Mouse (Mus musculus) stomach, embryonic 16.5 days (tissue): ENCODE measurements around the gene Bicdl1. TPM values are rescaled to one million over a fixed set of nuclear protein-coding genes. Genes with fewer than 3 reads are reported as not detected.

Experiments used
- ATAC-seq: fragments of 200-750 bp; cut with Nextera tagmentation; 2 replicates; pipeline ENCODE4 v1.8.0; 2017; ENCODE audit warnings: moderate number of reproducible peaks, moderate TSS enrichment; ENCODE audit not compliant: insufficient read depth, low FRiP score
- H3K27ac ChIP-seq: fragments of 300-500 bp; sonication (generic); 2 replicates; pipeline ENCODE4 v1.5.1; 2014; ENCODE audit warnings: low read length
- H3K27me3 ChIP-seq: fragments of 300-500 bp; sonication (generic); 2 replicates; pipeline ENCODE4 v1.6.1; 2014; ENCODE audit warnings: low read length, control low read depth, mixed read lengths; ENCODE audit not compliant: control insufficient read depth, insufficient read depth
- H3K36me3 ChIP-seq: fragments of 300-500 bp; sonication (generic); 2 replicates; pipeline ENCODE4 v1.6.1; 2014; ENCODE audit warnings: low read length; ENCODE audit not compliant: control insufficient read depth, insufficient read depth
- H3K4me1 ChIP-seq: fragments of 300-500 bp; sonication (generic); 2 replicates; pipeline ENCODE4 v1.6.1; 2014; ENCODE audit warnings: low read length, control low read depth, mixed read lengths; ENCODE audit not compliant: control insufficient read depth, insufficient read depth
- H3K4me2 ChIP-seq: fragments of 300-500 bp; sonication (generic); 2 replicates; pipeline ENCODE4 v1.6.1; 2014; ENCODE audit warnings: low read depth, low read length, mixed read lengths
- H3K4me3 ChIP-seq: fragments of 300-500 bp; sonication (generic); replicated peaks from 2 replicates; pipeline ENCODE4 v1.5.1; 2014; ENCODE audit warnings: mild to moderate bottlenecking, low read length
- H3K9ac ChIP-seq: fragments of 300-500 bp; sonication (generic); 2 replicates; pipeline ENCODE4 v1.6.1; 2014; ENCODE audit warnings: low read length
- H3K9me3 ChIP-seq: fragments of 300-500 bp; sonication (generic); replicated peaks from 2 replicates; pipeline ENCODE4 v1.6.1; 2016; ENCODE audit warnings: low read length, control low read depth; ENCODE audit not compliant: control insufficient read depth
- WGBS: fragments of 180-500 bp; shearing (Covaris S2); extraction: QIAGEN DNeasy Blood & Tissue Kit; methylation state at CpG from one replicate; pipeline ENCODE4 v1.1.7; 2014; 5-methylcytosine and 5-hydroxymethylcytosine counted together
- polyA plus RNA-seq: library from polyadenylated mRNA; unstranded; fragments of >200 nt; fragmentation: Nextera tagmentation; extraction: Ambion mirVana; gene quantifications from 2 replicates; pipeline ENCODE4 v1.2.1, GENCODE M21; 2015

The Bicdl1 gene
- polyA plus RNA-seq, 1 experiment from 2014 or later, result 14.5 TPM

DNA sequence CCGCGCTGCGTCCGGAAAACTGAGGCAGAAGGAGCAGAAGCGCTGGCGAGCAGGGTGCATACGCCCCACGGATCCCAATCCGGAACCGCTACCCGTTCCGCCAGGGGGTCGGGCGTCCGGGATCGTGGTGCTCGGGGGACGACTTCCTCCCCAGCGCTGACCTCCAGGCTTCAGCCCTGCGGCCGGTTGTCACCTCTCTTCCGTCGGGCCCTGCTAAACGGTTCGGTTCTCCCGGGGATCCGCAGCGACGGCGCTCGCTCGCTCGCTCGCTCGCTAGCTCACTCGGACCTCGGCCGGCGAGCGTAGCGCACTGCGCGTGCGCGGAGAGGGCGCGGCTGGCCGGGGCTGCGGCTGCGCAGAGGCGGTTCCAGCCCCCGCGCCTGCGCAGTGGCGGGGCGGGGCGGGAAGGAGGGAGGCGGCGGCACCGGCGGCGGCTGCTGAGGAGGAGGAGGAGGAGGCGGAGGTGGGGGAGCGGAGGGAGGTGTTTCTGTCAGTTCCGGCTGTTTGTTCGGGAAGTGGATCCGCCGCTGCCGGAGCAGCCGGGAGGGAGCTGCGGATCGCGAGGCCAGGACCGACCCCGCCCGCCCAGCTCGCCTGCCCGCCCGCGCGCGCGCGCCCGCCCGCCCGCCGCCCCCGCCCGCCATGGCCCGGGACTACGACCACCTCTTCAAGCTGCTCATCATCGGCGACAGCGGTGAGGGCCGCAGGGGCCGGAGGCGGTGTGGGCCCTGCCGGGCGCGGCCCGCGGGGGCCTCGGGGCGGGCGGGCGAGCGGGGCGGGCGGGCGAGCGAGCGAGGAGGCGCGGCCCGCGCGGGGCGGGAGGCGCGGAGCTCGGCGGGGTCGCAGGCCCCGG, 99.7 kb downstream of the Bicdl1 start, which contains the start of gene Rab35:
Gene Rab35 (plus strand): TSS at position 404 of the 853 bp plus-strand sequence.
- peak within 1 kb of the TSS; percentile 96 for H3K9ac ChIP-seq
- H3K27me3 ChIP-seq, result no peaks in the 10 kb centered on the region
- no peaks in the 10 kb centered on the region for H3K9me3 ChIP-seq
- ATAC-seq, result peak; percentile 93
- no peaks in the 10 kb centered on the region for H3K36me3 ChIP-seq
- peaks cover 23% of the 10 kb centered on the region for H3K4me1 ChIP-seq
- H3K4me3 ChIP-seq, result peak within 1 kb of the TSS; percentile 76
- peak within 1 kb of the TSS; percentile 87 for H3K4me2 ChIP-seq
- peak within 1 kb of the TSS; percentile 88 for H3K27ac ChIP-seq
- 1% methylated on average over 62 of the region's 125 CpGs for WGBS

DNA sequence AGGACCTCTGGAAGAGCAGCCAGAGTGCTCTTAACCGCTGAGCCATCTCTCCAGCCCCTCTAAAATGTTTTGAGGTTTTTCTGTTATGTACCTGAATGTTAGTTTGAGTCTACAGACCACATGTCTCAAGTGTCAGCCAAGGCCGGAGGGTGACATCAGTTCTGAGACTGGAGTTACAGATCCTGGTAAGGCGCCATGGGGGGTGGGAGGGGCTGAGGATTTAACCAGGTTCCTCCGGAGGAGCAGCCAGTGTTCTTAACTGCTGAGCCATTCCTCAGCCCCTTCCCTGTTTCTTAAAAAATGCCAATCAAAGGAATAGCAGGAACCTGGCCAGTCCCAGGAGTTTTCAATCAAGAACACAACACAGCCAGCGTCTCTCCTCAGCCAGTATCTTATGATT, 101.1 kb downstream of the Bicdl1 start:
- Histone ChIP-seq H3K9ac (peak overlapping the region; percentile 44; the same call in 1 of the 2 replicates), H3K4me1 (peaks cover 23% of the 10 kb centered on the region), H3K9me3 (no peaks in the 10 kb centered on the region), H3K27ac (no peak overlapping the region), H3K27me3 (no peaks in the 10 kb centered on the region), H3K4me2 (peak overlapping the region; percentile 87), H3K4me3 (0 out of 2 replicates have a peak overlapping the region, but pooled peaks have one; percentile 76), H3K36me3 (no peaks in the 10 kb centered on the region)
- no peak for ATAC-seq
- 48% methylated on average over 5 of the region's 5 CpGs for WGBS

DNA sequence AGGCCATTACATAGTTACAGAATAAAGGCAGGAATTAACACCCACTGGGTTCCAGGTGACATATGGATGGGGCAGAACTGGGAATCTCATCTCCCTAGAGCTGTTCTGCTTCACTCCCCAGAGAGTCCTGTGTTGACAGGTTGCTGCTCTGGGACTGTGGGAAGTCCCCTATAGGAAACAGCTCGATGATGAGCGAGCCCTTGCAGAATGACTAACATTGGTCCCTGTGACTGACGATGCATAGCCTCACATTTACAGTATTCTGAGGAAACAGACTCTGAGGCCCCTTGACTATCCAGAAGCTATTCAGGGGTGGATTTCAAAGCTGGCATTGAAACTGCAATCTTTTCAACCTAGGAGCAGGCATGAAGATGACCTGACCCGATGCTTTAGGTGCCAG, 101.7 kb downstream of the Bicdl1 start:
- no peak overlapping the region for H3K27ac ChIP-seq
- H3K4me2 ChIP-seq, result no peak overlapping the region
- H3K9me3 ChIP-seq, result no peaks in the 10 kb centered on the region
- no peaks in the 10 kb centered on the region for H3K36me3 ChIP-seq
- no peak for ATAC-seq
- H3K4me3 ChIP-seq, result no peak overlapping the region
- no peaks in the 10 kb centered on the region for H3K27me3 ChIP-seq
- peaks cover 23% of the 10 kb centered on the region for H3K4me1 ChIP-seq
- no peak overlapping the region for H3K9ac ChIP-seq
- 92% methylated on average over 4 of the region's 4 CpGs for WGBS

DNA sequence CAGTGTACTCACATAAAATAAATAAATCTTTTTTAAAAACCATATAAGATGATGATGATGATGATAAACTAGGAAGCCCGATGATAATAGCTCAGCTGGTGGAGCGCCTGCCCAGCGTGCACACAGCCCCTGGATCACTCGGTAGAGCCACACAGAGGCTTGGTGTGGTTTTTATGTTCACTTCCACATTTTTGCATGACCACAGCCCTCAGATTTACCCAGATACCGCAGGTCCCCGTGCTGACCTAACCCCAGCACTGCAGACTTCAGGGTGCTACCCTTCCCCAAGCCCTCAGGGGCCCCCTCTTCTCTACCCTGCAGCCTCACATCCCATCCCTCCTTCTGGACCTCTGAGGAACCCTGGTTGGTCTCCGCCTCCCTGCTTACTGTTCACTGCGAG, 103.3 kb downstream of the Bicdl1 start:
- H3K27ac ChIP-seq, result no peak overlapping the region
- H3K27me3 ChIP-seq, result no peaks in the 10 kb centered on the region
- no peaks in the 10 kb centered on the region for H3K36me3 ChIP-seq
- H3K4me3 ChIP-seq, result no peak overlapping the region
- 67% methylated on average over 8 of the region's 8 CpGs for WGBS
- H3K9ac ChIP-seq, result no peak overlapping the region
- peaks cover 13% of the 10 kb centered on the region for H3K4me1 ChIP-seq
- ATAC-seq, result no peak
- H3K4me2 ChIP-seq, result no peak overlapping the region
- H3K9me3 ChIP-seq, result no peaks in the 10 kb centered on the region

DNA sequence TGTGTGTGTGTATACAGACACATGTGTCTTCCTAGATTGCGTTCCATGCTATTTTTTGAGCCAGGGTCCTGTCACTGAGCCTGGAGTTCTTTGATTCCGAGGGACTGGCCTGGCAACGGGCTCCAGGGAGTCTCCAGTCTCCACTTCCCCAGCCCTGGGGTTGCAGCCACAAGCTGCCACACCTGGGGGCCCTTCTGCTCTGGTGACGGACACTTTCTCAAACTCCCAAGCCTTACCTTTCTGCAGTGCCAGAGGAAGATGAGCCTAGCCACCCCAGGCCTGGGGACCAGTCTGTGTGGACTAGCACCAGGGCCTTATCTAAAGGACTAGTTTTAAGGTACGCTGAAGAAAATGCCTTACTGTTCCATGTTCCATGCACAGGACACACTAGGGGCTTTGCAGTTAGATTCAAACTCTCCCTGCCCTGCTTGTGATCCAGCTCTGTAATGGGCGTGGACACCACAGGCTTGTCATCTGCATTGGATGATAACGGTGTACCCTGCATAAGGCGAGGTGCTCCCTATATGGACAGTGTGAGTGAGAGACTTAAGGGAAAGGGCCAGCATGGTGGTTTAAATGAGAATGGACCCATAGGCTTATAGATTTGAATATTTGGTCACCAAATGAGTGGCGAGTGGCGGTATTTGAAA, 105.1 kb downstream of the Bicdl1 start:
- H3K4me3 ChIP-seq, result no peak overlapping the region
- WGBS, result 75% methylated on average over 10 of the region's 10 CpGs
- peaks cover 7% of the 10 kb centered on the region for H3K4me1 ChIP-seq
- no peaks in the 10 kb centered on the region for H3K36me3 ChIP-seq
- no peak for ATAC-seq
- H3K9me3 ChIP-seq, result no peaks in the 10 kb centered on the region
- H3K27ac ChIP-seq, result no peak overlapping the region
- H3K4me2 ChIP-seq, result no peak overlapping the region
- no peak overlapping the region for H3K9ac ChIP-seq
- H3K27me3 ChIP-seq, result no peaks in the 10 kb centered on the region

DNA sequence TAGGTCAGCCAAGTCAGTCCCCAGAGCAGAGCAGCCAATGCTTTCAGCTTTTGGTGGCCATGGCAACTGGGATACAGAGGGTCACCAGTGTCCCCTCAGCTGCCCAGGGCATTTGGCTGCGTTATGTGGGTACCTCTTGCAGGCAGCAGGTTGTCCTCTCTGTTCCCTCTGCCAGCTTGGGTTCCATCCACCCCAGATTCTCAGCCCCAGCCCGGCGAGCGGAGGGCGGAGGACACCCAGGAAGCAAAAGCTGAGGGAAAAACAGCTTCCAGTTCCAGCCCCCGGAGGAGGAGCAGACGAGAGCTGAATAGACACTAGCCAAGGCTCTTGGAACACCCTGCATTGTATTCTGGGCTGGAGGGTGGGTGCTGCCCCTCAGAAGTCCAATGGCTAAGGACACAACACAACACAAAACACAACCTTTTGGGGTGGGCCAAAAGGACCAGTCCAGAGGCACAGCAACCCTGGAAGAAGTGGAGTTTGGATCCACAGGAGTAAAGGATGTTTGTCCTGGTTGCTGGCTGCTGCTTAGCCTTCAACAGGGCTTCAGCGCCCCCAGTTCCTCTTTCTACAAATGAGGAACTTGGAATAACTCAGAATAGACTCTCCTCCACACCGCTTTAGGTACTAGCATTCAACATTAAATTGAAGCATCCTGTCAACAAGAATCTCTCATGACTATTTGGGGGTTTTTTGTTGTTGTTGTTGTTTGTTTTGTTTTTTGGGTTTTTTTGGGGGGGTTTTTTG, 107.6 kb downstream of the Bicdl1 start:
- Histone ChIP-seq H3K9ac (no peak overlapping the region), H3K4me1 (no peaks in the 10 kb centered on the region), H3K36me3 (no peaks in the 10 kb centered on the region), H3K4me3 (no peak overlapping the region), H3K9me3 (no peaks in the 10 kb centered on the region), H3K27me3 (no peaks in the 10 kb centered on the region), H3K27ac (no peak overlapping the region), H3K4me2 (no peak overlapping the region)
- no peak for ATAC-seq
- WGBS, result 78% methylated on average over 9 of the region's 9 CpGs

DNA sequence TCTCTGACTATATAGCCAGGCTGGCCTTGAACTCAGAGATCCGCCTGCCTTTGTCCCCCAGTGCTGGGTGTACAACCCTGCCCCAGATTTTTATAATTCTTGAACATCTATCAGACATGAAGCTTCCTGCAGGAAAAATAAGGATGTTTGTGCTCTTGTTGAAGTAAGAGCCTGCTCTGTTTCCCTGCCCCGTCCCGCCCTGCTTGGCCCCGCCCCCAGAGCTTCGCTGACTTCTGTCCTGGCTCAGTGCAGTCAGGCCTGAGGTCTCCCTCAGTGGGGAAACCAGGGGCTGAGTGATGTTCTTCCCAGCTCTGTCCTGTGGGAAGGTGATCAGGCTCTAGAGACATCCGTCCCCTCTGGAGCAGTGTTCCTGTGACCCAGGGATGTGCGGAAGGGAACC, 108.7 kb downstream of the Bicdl1 start:
- no peaks in the 10 kb centered on the region for H3K9me3 ChIP-seq

DNA sequence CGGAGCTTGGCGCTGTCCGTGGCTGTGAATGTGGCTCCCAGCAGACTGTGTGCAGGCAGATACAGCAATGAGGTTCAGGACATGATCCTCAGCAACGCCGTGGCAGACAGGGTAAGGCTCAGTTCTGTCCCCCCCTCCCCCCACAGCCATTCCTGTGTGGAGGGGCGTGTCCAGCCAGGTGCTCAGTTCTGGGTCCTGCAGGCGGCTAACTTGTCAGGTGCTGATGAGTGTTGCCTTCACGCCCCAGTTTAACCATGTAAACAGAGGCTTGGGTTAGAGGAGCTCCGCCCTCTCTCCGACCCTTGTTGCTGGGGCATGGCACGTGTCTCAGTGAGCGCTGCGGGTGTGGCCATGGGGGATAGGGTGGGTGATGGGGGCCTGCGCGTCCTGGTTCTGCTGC, 111.7 kb downstream of the Bicdl1 start:
- Histone ChIP-seq H3K27ac (no peak overlapping the region), H3K4me3 (no peak overlapping the region), H3K9ac (no peak overlapping the region), H3K4me2 (no peak overlapping the region), H3K4me1 (no peaks in the 10 kb centered on the region), H3K27me3 (no peaks in the 10 kb centered on the region), H3K9me3 (no peaks in the 10 kb centered on the region), H3K36me3 (peaks cover 21% of the 10 kb centered on the region)
- ATAC-seq, result peak; percentile 57; the same call in 1 of the 2 replicates
- WGBS, result 69% methylated on average over 15 of the region's 15 CpGs

More for the DNA sequence above, 108.7 kb downstream of the Bicdl1 start:
- no peaks in the 10 kb centered on the region for H3K36me3 ChIP-seq
- H3K27me3 ChIP-seq, result no peaks in the 10 kb centered on the region
- H3K4me3 ChIP-seq, result no peak overlapping the region
- no peak for ATAC-seq
- H3K4me2 ChIP-seq, result no peak overlapping the region
- no peaks in the 10 kb centered on the region for H3K4me1 ChIP-seq
- no peak overlapping the region for H3K27ac ChIP-seq
- no peak overlapping the region for H3K9ac ChIP-seq
- WGBS, result 81% methylated on average over 7 of the region's 7 CpGs

DNA sequence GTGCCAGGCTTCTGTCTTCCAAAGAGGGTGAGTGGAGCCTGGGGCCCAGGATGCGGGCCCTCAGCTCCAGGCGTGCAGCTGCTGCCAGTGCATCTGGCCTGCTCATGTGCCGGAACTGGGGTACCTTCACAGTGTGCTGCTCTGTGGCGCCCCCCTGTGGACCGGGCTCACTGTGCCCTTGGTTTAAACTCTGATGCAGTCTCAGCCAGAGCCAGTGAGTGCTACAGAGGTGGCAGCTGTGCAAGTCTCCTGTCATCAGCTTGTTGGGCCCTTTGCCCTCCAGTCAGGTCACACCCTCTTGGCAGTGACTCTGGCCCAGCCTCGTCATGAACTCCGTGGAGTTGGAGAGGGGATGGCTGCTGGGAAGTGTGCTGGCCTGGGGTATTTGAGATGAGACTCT, 116.5 kb downstream of the Bicdl1 start:
- H3K9me3 ChIP-seq, result no peaks in the 10 kb centered on the region
- H3K9ac ChIP-seq, result no peak overlapping the region
- 75% methylated on average over 7 of the region's 7 CpGs for WGBS

More for the DNA sequence above, 116.5 kb downstream of the Bicdl1 start:
- no peaks in the 10 kb centered on the region for H3K27me3 ChIP-seq
- ATAC-seq, result no peak
- H3K36me3 ChIP-seq, result peaks cover 41% of the 10 kb centered on the region
- H3K27ac ChIP-seq, result no peak overlapping the region
- H3K4me3 ChIP-seq, result no peak overlapping the region
- H3K4me2 ChIP-seq, result no peak overlapping the region
- H3K4me1 ChIP-seq, result no peaks in the 10 kb centered on the region
